Mouse (Mus musculus) liver, embryonic 14.5 days (tissue): ENCODE data around the gene Myo1c.

Experiments
- CTCF ChIP-seq: IDR thresholded peaks from 2 replicates; pipeline ENCODE4 v1.5.1; 2016; ENCODE audit warnings: antibody characterized with exemption, low read depth, control low read depth
- EP300 ChIP-seq: IDR thresholded peaks from 2 replicates; pipeline ENCODE4 v1.6.1; 2016; ENCODE audit warnings: antibody characterized with exemption, low read depth

DNA sequence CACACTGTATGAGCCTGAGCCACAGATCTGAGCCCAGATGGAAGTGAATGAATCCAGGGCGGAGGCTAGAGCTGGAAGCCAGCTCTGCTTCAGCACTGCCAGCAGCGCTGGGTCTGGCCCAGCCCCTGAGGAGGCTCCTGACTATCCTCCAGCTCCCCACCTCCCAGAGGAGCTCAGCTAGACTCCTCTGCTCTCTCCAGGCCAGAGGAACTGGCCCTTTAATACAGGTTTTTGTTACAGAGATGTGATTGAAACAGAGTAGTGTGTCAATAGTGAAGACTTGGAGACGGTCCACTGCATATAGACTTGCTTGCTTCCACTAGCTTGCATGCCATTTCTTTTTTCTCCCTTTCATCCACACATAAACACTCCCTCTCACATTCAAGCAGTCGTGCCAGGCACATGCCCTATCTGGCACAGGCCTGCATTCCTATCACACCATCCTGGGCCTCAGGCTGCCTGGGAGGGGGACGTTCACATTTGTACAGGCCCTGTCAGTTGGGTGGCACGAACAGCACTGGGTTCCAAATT lies 2.6 kb upstream of the Myo1c start:
- TF ChIP-seq CTCF (no peak), EP300 (no peak)
